Mouse (Mus musculus) urinary bladder, postnatal 25 days (tissue): ENCODE data around the gene Igf1r.

Experiments
- DNase-seq: peaks from one replicate; pipeline ENCODE4 v3.0.0; 2022; ENCODE audit warnings: low spot score

The Igf1r gene

DNA sequence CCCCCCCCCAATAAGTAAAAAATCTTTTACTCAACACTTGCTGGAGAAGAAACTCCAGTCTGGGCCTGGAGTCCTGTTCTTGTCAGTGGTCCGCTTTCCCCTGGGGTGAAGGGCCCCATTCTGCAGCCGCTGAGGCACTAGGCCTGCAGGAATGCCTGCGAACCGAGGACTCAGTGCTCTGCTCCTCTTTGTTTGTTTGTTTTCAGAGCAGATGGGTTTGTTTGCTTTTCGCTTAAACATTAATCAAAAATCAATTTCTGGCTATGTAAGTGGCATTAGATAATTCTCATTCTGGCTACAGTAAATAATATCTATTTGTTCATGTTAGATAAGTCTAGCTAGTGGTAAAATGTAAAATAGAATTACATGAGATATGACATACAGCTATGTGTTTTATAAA is 167.0 kb downstream of the Igf1r start:
- DNase-seq: no peak

DNA sequence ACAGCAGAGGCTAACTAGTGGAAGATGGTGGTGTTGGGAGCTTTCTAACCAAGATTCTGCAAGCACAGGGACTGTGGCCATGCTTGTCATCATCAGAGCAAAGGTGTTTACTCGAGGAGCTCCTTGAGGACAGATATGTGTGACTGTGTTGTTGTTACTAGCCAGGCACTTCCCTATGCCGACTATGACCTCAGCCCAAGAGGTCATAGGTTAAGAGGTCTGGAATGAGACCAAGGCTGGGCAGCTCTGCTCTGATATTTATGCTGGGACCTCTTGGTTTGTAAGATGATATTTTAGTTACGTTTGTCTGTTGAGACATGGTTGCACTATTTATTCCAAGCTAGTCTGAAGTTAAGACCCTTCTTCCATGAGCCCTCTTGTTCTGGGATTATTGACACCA is 169.8 kb downstream of the Igf1r start:
- DNase-seq: no peak

- DNase-seq: no peak
Observed at GRCm38 (mm10) chr7:68125347-68125746, 172.7 kb downstream of the Igf1r start.

DNA sequence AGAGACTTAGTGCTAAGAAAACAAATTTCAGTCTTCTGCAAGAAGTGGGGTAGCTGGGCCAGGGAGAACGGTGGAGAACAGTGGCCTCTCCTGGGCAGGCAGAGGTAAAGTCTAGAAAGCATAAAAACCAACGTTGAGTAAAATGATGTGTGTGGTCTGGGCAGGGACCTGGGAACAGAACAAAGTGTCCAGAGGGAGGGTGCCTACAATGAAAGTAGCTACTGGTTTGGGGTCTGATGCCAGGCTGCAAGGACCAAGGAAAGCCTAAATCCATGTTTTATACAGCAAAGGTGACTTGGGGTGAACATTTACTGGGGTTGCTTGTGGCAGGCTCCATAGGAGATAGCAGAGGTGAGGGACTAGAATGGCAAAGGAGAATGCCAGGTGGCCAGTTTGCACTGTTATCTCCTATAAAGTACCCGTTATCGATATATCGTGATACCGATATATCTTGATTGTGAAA is 175.2 kb downstream of the Igf1r start:
- peak; percentile 25 for DNase-seq

GRCm38 (mm10) chr7:68128271-68128674 is 175.6 kb downstream of the Igf1r start:
- DNase-seq: no peak

DNA sequence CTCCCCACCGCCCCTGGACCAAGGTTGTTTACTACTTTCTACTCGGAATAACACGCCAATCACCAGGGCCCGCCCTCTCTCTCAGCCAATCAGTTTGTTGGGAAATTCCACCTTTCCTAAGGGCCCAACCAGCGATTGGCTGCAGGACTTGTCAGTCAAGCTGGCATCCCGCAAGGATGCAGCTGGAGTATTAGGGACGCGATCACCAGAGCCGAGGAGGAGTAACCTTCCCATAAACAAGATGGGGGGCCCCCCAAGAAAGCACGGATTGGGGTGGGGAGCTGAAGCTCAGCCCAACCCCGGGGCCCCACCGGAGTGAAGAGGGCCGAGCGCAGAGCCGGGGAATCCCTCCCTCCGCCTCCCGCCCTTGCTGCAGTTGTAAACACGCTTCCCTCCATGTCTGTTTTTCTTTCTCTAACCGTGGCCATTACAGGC is 176.5 kb downstream of the Igf1r start:
- DNase-seq: peak; percentile 94

DNA sequence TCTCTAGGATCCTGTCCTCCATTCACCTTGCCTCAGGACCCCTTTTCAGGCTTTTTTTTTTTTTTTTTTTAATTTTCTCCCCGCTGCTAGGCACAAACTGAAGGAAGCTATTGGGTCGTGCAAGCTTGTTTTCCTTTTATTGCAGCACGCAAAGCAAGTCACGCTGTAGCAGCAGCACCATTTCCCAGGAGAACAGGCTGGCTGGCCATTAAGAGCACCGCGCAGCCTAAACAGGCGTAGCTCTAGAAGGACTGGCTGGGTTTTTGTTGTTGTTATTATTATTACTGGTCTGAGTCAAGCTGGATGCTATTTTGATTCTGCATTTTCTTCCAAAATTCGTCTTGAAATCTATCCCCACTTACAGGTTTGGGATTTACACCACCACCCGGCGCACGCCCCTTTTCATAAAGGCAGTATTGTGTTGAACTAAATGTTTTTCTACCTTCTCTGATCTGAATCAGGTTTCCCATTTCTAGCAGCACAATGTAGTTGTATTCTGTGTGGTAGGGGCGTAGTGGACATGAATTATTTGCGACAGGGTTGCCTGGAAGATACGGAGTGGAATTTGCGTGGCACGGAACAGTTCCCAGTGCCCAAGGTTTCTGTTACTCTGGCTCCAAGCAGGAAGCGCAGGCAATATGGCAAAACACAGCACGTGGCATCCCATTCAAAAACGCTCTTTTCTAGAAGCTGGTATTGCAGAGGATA is 177.1 kb downstream of the Igf1r start:
- peak; percentile 83 for DNase-seq

GRCm38 (mm10) chr7:68130950-68131580 is 178.4 kb downstream of the Igf1r start:
- DNase-seq: no peak

DNA sequence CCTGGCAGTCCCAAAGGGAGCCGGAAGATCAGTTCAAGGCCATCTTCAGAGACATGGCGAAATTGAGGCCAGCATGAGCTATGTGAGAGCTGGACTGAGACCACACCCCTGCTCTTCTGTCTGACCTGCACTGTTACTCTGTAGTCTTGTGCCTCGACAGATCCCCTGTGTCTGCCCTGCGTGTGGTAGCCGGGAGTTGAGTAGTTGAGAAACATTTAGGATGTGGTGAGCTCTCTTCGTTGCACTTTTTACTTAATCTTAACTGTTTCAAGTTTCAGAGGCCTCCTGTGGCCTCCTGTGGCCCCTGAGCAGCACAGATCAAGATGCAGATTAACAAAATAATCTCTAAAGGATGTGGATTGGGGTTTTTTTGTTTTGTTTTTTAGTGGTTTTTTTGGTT is 181.1 kb downstream of the Igf1r start:
- DNase-seq: no peak

- no peak for DNase-seq
Observed at GRCm38 (mm10) chr7:68134948-68135347, 182.3 kb downstream of the Igf1r start.

- no peak for DNase-seq
Observed at GRCm38 (mm10) chr7:68136056-68136455, 183.4 kb downstream of the Igf1r start.

DNA sequence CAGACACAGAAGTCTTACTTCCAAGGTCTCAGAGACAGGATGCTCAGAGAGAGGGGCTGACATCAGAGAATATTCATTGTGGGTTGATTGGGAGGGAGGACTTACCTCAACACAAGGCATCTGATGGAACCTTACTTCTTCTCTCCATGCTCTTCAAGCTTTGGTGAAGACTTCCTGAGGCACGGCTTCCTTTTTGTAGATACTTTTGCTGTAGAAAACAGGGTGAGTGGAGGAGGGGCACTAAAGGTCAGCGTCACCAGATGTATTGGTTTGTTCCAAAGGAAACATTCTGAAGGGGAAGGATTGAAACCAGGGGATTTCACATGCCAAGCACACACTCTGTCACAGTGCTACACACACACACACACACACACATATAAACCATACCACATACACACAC is 186.8 kb downstream of the Igf1r start:
- DNase-seq: no peak

DNA sequence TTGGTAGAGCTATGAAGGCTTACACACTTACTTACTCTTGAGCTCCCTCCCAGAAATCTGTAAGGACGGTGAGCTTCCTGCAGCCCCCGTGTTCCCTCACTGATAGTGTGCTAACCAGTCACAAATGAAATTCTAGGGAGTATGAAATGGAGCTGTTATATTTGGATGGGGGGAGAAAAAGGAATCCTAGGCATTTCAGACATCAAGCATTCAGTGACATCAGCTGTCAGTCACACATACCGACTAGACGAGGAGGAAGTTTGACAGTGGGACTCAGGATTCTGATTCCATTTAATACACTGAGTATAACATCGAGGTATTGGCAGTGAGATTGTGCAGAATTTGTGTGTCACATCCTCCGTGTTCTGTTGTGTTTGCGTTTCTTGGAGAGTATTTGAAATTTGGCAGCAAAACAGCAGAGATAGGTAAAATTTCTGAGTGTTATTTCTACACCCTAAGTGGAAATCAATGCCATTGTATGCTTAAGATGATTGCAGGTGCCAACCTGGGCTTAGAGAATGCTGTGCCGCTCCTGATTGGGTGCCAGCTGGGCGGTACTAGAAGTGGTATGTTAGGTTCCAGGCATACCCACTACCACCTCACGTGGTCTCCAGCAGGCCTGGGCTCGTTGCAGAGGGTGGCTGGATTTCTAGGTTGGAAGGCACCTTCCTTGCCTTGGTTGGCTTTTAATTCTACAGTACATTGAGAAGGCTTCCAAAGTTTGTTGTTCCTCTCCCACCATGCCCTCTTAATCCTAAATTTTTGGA is 187.6 kb downstream of the Igf1r start:
- DNase-seq: no peak

- no peak for DNase-seq
Observed at GRCm38 (mm10) chr7:68144266-68144665, 191.6 kb downstream of the Igf1r start.

GRCm38 (mm10) chr7:68148297-68149048 is 195.8 kb downstream of the Igf1r start:
- no peak for DNase-seq

GRCm38 (mm10) chr7:68151892-68152291 is 199.3 kb downstream of the Igf1r start:
- DNase-seq: no peak

- DNase-seq: no peak
Observed at GRCm38 (mm10) chr7:68152458-68152857, 199.8 kb downstream of the Igf1r start.

- no peak for DNase-seq
Observed at GRCm38 (mm10) chr7:68153269-68153668, 200.6 kb downstream of the Igf1r start.

DNA sequence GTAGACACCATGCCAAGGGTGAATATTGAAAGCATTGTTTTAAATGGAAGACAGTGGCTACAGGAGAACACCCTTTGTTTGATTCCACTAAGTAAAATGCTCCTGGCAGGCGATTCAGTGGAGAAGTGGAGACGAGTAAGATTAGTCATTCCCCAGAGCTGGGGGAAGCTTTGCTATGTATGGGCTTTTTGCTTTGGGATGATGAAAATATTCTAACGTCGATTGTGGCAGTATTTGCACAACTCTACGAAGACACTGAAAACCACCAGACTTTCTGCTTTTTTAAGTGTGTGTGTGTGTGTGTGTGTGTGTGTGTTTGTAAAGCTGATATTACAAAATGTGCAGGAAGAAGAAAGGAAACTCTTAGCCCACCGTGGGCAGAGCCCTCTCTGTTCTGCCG is 202.0 kb downstream of the Igf1r start:
- DNase-seq: no peak

DNA sequence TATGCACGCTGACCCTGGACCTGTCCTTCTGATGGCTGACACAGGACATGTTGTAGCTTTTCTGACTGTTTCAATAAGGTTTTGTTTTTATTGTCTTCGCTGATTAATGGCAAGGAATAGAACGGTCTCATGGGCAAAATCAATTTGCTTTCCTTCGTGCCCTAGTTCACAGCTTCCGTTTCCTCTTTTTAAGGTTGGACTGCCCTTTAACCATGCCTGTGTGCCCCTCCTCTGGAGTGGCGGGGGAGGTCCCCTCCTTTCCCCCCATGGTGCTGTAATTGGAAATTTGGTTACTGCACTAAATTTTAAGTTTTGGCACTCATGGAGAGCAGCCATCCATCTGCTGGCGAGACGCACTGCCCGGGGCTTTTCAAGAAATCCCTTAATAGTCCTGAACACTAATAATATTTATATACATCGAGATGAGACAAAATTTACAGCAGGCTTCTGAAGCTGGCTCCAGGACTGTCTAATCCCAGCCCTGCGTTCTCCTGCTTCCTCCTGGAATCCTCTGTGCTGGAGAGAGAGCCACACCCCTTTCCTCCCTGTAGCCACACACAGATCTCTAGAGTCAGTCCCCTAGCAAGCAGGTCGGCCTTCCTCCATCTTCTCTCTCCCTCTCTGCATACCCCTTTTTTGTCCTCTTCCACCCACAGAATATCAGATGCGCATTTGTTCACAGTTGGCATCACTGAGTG is 207.6 kb downstream of the Igf1r start:
- no peak for DNase-seq

GRCm38 (mm10) chr7:68164074-68164473 is 211.4 kb downstream of the Igf1r start:
- no peak for DNase-seq

DNA sequence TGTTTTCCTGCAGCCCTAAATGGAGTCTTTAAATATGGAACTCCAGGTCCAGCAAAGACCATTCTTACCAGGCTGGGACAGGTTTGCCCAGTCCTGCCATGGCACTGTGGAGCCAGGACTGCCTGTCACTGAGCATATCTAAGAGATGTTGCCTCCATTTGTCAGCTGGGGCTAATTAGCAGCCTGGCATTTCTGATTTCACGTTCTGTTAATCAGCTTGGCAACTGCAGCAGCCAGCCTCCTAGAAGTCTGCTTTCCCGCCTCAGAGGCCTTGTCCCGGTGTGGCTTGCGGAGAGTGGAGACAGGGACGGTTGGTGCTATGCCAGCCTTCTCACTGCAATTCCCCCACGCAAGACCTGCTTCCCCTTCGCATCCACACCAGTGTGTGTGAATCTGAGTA is 220.1 kb downstream of the Igf1r start:
- no peak for DNase-seq
